Mouse (Mus musculus): Measurements from ENCODE around the gene Spop. TPM values are rescaled to one million over a fixed set of nuclear protein-coding genes. Genes with fewer than 3 reads are reported as not detected.

Spop gene
- polyA plus RNA-seq, 1 experiment from 2014 or later = 62.0 TPM

DNA sequence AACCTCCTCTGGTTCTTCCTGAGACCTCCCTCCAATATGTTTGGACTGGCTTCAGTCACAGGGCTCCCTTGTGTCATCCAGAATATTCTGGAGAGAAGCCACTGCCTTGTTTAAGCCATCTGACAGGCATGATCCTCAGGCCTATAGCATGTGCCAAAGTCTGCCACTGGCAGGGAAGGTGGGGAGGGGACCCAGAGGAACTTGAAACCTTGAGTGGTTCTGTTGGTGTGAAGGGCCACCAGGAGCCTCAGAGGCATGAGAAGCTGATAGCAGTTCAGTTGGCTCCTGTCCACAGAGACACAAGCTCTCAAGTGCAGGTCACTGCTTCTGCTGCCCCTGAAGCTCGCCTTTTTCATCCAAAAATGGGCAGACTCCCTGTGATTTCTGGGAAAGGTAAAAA, 17.3 kb upstream of the Spop start:
- Histone ChIP-seq H3K27ac (ENCODE audit: low read depth, low read length) (no peak overlapping the region), H3K4me2 (ENCODE audit: low read length) (no peak overlapping the region), H3K27me3 (replicated peaks; ENCODE audit: control insufficient read depth, insufficient read depth, low read length) (no peaks in the 10 kb centered on the region), H3K9me3 (replicated peaks; ENCODE audit: control insufficient read depth, low read length) (no peaks in the 10 kb centered on the region), H3K4me1 (ENCODE audit: control insufficient read depth, insufficient read depth, low read length) (peaks cover 7% of the 10 kb centered on the region; the same call in 1 of the 2 replicates), H3K9ac (ENCODE audit: low read length) (no peak overlapping the region), H3K4me3 (ENCODE audit: low read depth, low read length) (no peak overlapping the region), H3K36me3 (ENCODE audit: control insufficient read depth, insufficient read depth, low read length) (peaks cover 14% of the 10 kb centered on the region; the same call in 1 of the 2 replicates)
- DNase-seq (ENCODE audit: low spot score) (no peak), ATAC-seq (no peak)
- 56% methylated on average over 1 of the region's 1 CpGs for WGBS

DNA sequence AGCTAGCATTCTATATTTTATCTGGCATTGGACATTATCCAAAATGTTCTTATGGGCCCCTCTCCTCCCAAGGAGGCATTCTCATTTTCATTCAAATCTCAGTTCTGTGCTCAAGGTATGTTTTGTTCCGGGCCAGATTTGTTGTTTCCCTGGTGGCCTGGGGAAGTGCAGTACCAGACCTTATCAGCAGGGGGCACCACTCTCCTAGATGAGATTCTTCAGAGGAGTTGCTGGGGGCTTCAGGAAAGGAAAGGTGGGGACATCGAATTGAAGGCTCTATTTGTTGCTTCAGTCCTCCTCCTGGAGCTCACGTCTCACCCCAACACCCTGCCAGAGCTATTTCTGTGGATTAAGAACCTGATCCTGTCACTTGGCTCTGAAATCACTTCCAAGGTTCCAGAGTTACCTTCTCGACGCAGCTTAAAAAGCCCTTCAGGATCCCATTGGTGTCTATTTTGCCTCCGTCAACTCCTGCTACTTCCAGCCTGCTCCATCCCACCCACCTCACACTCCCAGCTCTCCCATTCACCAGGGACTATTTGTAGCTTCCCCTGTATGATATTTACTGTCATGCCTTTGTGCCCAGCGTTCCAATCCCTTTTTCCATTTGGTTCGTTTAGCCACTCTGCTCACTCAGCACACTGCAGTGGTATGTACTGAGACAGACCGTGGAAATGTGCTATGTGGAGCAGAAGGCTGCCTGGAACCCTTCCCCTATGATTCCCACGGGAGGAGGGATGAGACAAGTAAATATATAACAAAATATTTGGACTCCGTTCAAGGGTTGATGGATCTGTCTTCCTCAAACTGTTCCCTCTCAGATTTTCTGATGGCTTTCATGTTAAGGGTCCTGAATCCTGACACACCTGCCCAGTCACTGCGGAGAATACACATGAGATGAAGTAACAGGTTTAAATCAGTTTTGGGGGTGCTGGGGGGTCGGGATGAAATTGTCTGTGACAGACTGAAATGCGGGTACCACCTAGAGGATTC, 15.7 kb upstream of the Spop start:
- peak; percentile 81 for DNase-seq (ENCODE audit: low spot score)
- H3K4me1 ChIP-seq (ENCODE audit: control insufficient read depth, insufficient read depth, low read length) = no peaks in the 10 kb centered on the region; the same call in 1 of the 2 replicates
- H3K36me3 ChIP-seq (ENCODE audit: control insufficient read depth, insufficient read depth, low read length) = 0 out of 2 replicates have a peak, but pooled peaks cover under 1% of the 10 kb centered on the region
- H3K4me3 ChIP-seq (ENCODE audit: low read depth, low read length) = no peak overlapping the region
- ATAC-seq = 0 out of 2 replicates have a peak, but pooled peaks have one; percentile 52
- H3K27me3 ChIP-seq (replicated peaks; ENCODE audit: control insufficient read depth, insufficient read depth, low read length) = no peaks in the 10 kb centered on the region
- no peak overlapping the region for H3K4me2 ChIP-seq (ENCODE audit: low read length)
- 0 out of 2 replicates have a peak overlapping the region, but pooled peaks have one; percentile 23 for H3K27ac ChIP-seq (ENCODE audit: low read depth, low read length)
- H3K9me3 ChIP-seq (replicated peaks; ENCODE audit: control insufficient read depth, low read length) = no peaks in the 10 kb centered on the region
- no peak overlapping the region for H3K9ac ChIP-seq (ENCODE audit: low read length)
- WGBS = 53% methylated on average over 14 of the region's 14 CpGs

GRCm38 (mm10) chr11:95399520-95400020, 14.3 kb upstream of the Spop start:
- DNase-seq (ENCODE audit: low spot score) = peak; percentile 23
- H3K36me3 ChIP-seq (ENCODE audit: control insufficient read depth, insufficient read depth, low read length) = no peaks in the 10 kb centered on the region
- 0 out of 2 replicates have a peak, but pooled peaks have one; percentile 12 for ATAC-seq
- H3K9ac ChIP-seq (ENCODE audit: low read length) = no peak overlapping the region
- no peak overlapping the region for H3K27ac ChIP-seq (ENCODE audit: low read depth, low read length)
- 62% methylated on average over 13 of the region's 13 CpGs for WGBS
- H3K27me3 ChIP-seq (replicated peaks; ENCODE audit: control insufficient read depth, insufficient read depth, low read length) = no peaks in the 10 kb centered on the region
- H3K4me2 ChIP-seq (ENCODE audit: low read length) = no peak overlapping the region
- H3K4me3 ChIP-seq (ENCODE audit: low read depth, low read length) = no peak overlapping the region
- no peaks in the 10 kb centered on the region; the same call in 1 of the 2 replicates for H3K4me1 ChIP-seq (ENCODE audit: control insufficient read depth, insufficient read depth, low read length)
- H3K9me3 ChIP-seq (replicated peaks; ENCODE audit: control insufficient read depth, low read length) = no peaks in the 10 kb centered on the region

DNA sequence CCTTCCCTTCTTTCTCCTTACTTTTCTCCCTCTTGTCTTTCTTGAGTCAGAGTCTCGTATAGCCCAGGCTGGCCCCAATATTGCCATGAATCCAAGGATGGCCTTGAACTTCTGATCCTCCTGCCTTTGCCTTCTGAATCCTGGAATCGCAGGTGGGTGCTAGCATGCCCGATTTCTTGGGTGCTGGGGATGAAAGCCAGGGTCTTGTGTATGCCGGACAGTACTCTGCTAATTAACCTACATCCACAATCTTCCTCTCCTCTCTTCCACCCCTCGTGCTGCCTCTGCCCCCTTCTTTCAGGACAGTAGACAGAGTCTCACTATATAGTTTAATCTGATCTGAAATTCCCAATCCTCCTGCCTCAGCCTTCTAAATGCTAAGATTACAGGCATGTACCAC, 12.3 kb upstream of the Spop start:
- no peak overlapping the region for H3K27ac ChIP-seq (ENCODE audit: low read depth, low read length)
- no peaks in the 10 kb centered on the region for H3K27me3 ChIP-seq (replicated peaks; ENCODE audit: control insufficient read depth, insufficient read depth, low read length)
- no peak for ATAC-seq
- H3K4me2 ChIP-seq (ENCODE audit: low read length) = no peak overlapping the region
- no peaks in the 10 kb centered on the region for H3K36me3 ChIP-seq (ENCODE audit: control insufficient read depth, insufficient read depth, low read length)
- H3K9ac ChIP-seq (ENCODE audit: low read length) = no peak overlapping the region
- H3K4me3 ChIP-seq (ENCODE audit: low read depth, low read length) = no peak overlapping the region
- 86% methylated on average over 5 of the region's 5 CpGs for WGBS
- no peak for DNase-seq (ENCODE audit: low spot score)
- no peaks in the 10 kb centered on the region for H3K9me3 ChIP-seq (replicated peaks; ENCODE audit: control insufficient read depth, low read length)
- H3K4me1 ChIP-seq (ENCODE audit: control insufficient read depth, insufficient read depth, low read length) = no peaks in the 10 kb centered on the region

GRCm38 (mm10) chr11:95402196-95402595, 11.7 kb upstream of the Spop start:
- DNase-seq (ENCODE audit: low spot score) = peak; percentile 22

GRCm38 (mm10) chr11:95402658-95403101, 11.2 kb upstream of the Spop start:
- no peak for DNase-seq (ENCODE audit: low spot score)
- Histone ChIP-seq H3K4me3 (ENCODE audit: low read depth, low read length) (no peak overlapping the region), H3K9ac (ENCODE audit: low read length) (no peak overlapping the region), H3K9me3 (replicated peaks; ENCODE audit: control insufficient read depth, low read length) (no peaks in the 10 kb centered on the region), H3K27me3 (replicated peaks; ENCODE audit: control insufficient read depth, insufficient read depth, low read length) (no peaks in the 10 kb centered on the region), H3K4me1 (ENCODE audit: control insufficient read depth, insufficient read depth, low read length) (no peaks in the 10 kb centered on the region), H3K4me2 (ENCODE audit: low read length) (no peak overlapping the region), H3K36me3 (ENCODE audit: control insufficient read depth, insufficient read depth, low read length) (no peaks in the 10 kb centered on the region), H3K27ac (ENCODE audit: low read depth, low read length) (no peak overlapping the region)
- no peak for ATAC-seq
- 28% methylated on average over 8 of the region's 8 CpGs for WGBS

More at GRCm38 (mm10) chr11:95402196-95402595, 11.7 kb upstream of the Spop start:
- ATAC-seq = no peak
- no peak overlapping the region for H3K4me3 ChIP-seq (ENCODE audit: low read depth, low read length)
- no peak overlapping the region for H3K9ac ChIP-seq (ENCODE audit: low read length)
- H3K4me1 ChIP-seq (ENCODE audit: control insufficient read depth, insufficient read depth, low read length) = no peaks in the 10 kb centered on the region
- no peaks in the 10 kb centered on the region for H3K27me3 ChIP-seq (replicated peaks; ENCODE audit: control insufficient read depth, insufficient read depth, low read length)
- no peak overlapping the region for H3K4me2 ChIP-seq (ENCODE audit: low read length)
- H3K36me3 ChIP-seq (ENCODE audit: control insufficient read depth, insufficient read depth, low read length) = no peaks in the 10 kb centered on the region
- 26% methylated on average over 5 of the region's 5 CpGs for WGBS
- no peaks in the 10 kb centered on the region for H3K9me3 ChIP-seq (replicated peaks; ENCODE audit: control insufficient read depth, low read length)
- H3K27ac ChIP-seq (ENCODE audit: low read depth, low read length) = no peak overlapping the region

GRCm38 (mm10) chr11:95403382-95404340, 10.2 kb upstream of the Spop start:
- ATAC-seq = no peak
- Histone ChIP-seq H3K9ac (ENCODE audit: low read length) (no peak overlapping the region), H3K4me2 (ENCODE audit: low read length) (no peak overlapping the region), H3K4me3 (ENCODE audit: low read depth, low read length) (no peak overlapping the region), H3K9me3 (replicated peaks; ENCODE audit: control insufficient read depth, low read length) (no peaks in the 10 kb centered on the region), H3K36me3 (ENCODE audit: control insufficient read depth, insufficient read depth, low read length) (no peaks in the 10 kb centered on the region), H3K4me1 (ENCODE audit: control insufficient read depth, insufficient read depth, low read length) (no peaks in the 10 kb centered on the region), H3K27me3 (replicated peaks; ENCODE audit: control insufficient read depth, insufficient read depth, low read length) (no peaks in the 10 kb centered on the region), H3K27ac (ENCODE audit: low read depth, low read length) (no peak overlapping the region)
- WGBS = 66% methylated on average over 16 of the region's 16 CpGs
- no peak for DNase-seq (ENCODE audit: low spot score)

GRCm38 (mm10) chr11:95405771-95406170, 8.1 kb upstream of the Spop start:
- ATAC-seq = no peak

More at GRCm38 (mm10) chr11:95405771-95406170, 8.1 kb upstream of the Spop start:
- H3K9ac ChIP-seq (ENCODE audit: low read length) = no peak overlapping the region
- no peaks in the 10 kb centered on the region for H3K27me3 ChIP-seq (replicated peaks; ENCODE audit: control insufficient read depth, insufficient read depth, low read length)
- H3K4me3 ChIP-seq (ENCODE audit: low read depth, low read length) = no peak overlapping the region
- no peak overlapping the region for H3K27ac ChIP-seq (ENCODE audit: low read depth, low read length)
- no peaks in the 10 kb centered on the region for H3K9me3 ChIP-seq (replicated peaks; ENCODE audit: control insufficient read depth, low read length)
- no peak for DNase-seq (ENCODE audit: low spot score)
- H3K4me1 ChIP-seq (ENCODE audit: control insufficient read depth, insufficient read depth, low read length) = no peaks in the 10 kb centered on the region
- H3K4me2 ChIP-seq (ENCODE audit: low read length) = no peak overlapping the region
- WGBS = 85% methylated on average over 4 of the region's 4 CpGs
- H3K36me3 ChIP-seq (ENCODE audit: control insufficient read depth, insufficient read depth, low read length) = no peaks in the 10 kb centered on the region

Data from forebrain, embryonic 14.5 days (tissue).